28 mouse cellular contexts compared by ENCODE assay signal in genomic region chr7:25388916-25389315, GRCm38 (mm10). TPM values are rescaled to one million over a fixed set of nuclear protein-coding genes. Genes with fewer than 3 reads are reported as not detected.
A peak's percentile ranks its signal among the peaks of the same experiment; 100 is the strongest.
DNase-seq lines count a peak whose midpoint lies in the region; ATAC-seq lines count a peak whose summit lies in the region.
"Had no signal": no experiment of that assay in that cellular context is flagged by ENCODE, and none has a peak within 500 bp of the region (broad histone marks: within the 10 kb centered on the region; RNA-seq: fewer than 3 reads in every experiment).

No protein-coding gene starts in this region.

- H3K9me3 ChIP-seq in liver, embryonic 13.5 days (replicated peaks) = no peaks in the 10 kb centered on the region
- H3K9me3 ChIP-seq in liver, embryonic 12.5 days (replicated peaks) = no peaks in the 10 kb centered on the region
- no peaks in the 10 kb centered on the region for H3K9me3 ChIP-seq in heart, embryonic 16.5 days (replicated peaks; ENCODE audit: control insufficient read depth, low read length)
- H3K9me3 ChIP-seq: embryonic facial prominence, embryonic 13.5 days; G1E; limb, embryonic 10.5 days; midbrain, embryonic 13.5 days; neural tube, embryonic 12.5 days had no signal

- peak; percentile 8 for DNase-seq in cerebellum, adult 11-12 months
- DNase-seq in cerebellum, postnatal 10 days = no peak
- DNase-seq in heart, adult 8-10 months (ENCODE audit: low spot score) = peak; percentile 76
- DNase-seq in heart, postnatal 10 days = no peak
- DNase-seq in liver, embryonic 13.5 days = no peak
- DNase-seq in urinary bladder, postnatal 10 days (ENCODE audit: low spot score) = no peak
- DNase-seq: adrenal gland, postnatal 36 days; kidney, postnatal 14 days; lung, embryonic 14.5 days; spleen, adult 18-20 months; thymus, adult 18-20 months; thymus, postnatal 4 days had no signal

- WGBS in liver, embryonic 13.5 days (ENCODE audit: insufficient replicate concordance) = 80% methylated on average over 7 of the region's 7 CpGs
- 77% methylated on average over 7 of the region's 7 CpGs for WGBS in liver, embryonic 12.5 days (ENCODE audit: insufficient replicate concordance)
- 70% methylated on average over 7 of the region's 7 CpGs for WGBS in heart, embryonic 16.5 days

- H3K4me1 ChIP-seq in liver, embryonic 13.5 days (replicated peaks) = peaks cover 80% of the 10 kb centered on the region
- peaks cover 62% of the 10 kb centered on the region for H3K4me1 ChIP-seq in liver, embryonic 12.5 days
- H3K4me1 ChIP-seq in heart, embryonic 16.5 days (ENCODE audit: control insufficient read depth, insufficient read depth, low read length) = peaks cover 52% of the 10 kb centered on the region

- H3K4me3 ChIP-seq in liver, embryonic 13.5 days (replicated peaks) = no peak overlapping the region
- H3K4me3 ChIP-seq in liver, embryonic 12.5 days = no peak overlapping the region
- H3K4me3 ChIP-seq in heart, embryonic 16.5 days (ENCODE audit: low read length) = no peak overlapping the region
- H3K4me3 ChIP-seq: embryonic facial prominence, embryonic 13.5 days; limb, embryonic 10.5 days; midbrain, embryonic 13.5 days; neural tube, embryonic 12.5 days had no signal

- 0 out of 2 replicates have a peak overlapping the region, but pooled peaks have one; percentile 16 for H3K27ac ChIP-seq in liver, embryonic 13.5 days
- no peak overlapping the region for H3K27ac ChIP-seq in liver, embryonic 12.5 days
- H3K27ac ChIP-seq in heart, embryonic 16.5 days (ENCODE audit: low read length) = peak overlapping the region; percentile 53; the same call in 1 of the 2 replicates
- H3K27ac ChIP-seq: embryonic facial prominence, embryonic 13.5 days; limb, embryonic 10.5 days; midbrain, embryonic 13.5 days; neural tube, embryonic 12.5 days had no signal

- ATAC-seq in liver, embryonic 13.5 days (ENCODE audit: low read depth) = no peak
- no peak for ATAC-seq in liver, embryonic 12.5 days
- no peak for ATAC-seq in heart, embryonic 16.5 days (replicated peaks; ENCODE audit: extremely low read depth, insufficient read depth, low FRiP score)
- ATAC-seq: activated CD4-positive, CD25-positive, alpha-beta regulatory T cell, adult 4 months; forebrain, embryonic 14.5 days; hindbrain, postnatal 0 days; intestine, postnatal 0 days; midbrain, embryonic 13.5 days had no signal

- H3K9ac ChIP-seq in liver, embryonic 13.5 days = no peak overlapping the region
- H3K9ac ChIP-seq in liver, embryonic 12.5 days = no peak overlapping the region
- H3K9ac ChIP-seq in heart, embryonic 16.5 days (ENCODE audit: low read length) = no peak overlapping the region
- H3K9ac ChIP-seq: lung, embryonic 14.5 days; midbrain, embryonic 13.5 days; neural tube, embryonic 12.5 days had no signal

- intact Hi-C loops in heart, postnatal 10 days (cut with DNase I) = loop anchor here (5.0 kb wide), 1 partner anchor 147 kb away; no protein-coding TSS in a partner anchor

- H3K36me3 ChIP-seq in liver, embryonic 13.5 days = peaks cover 13% of the 10 kb centered on the region; the same call in 1 of the 2 replicates
- peaks cover 32% of the 10 kb centered on the region for H3K36me3 ChIP-seq in liver, embryonic 12.5 days
- peaks cover 14% of the 10 kb centered on the region; the same call in 1 of the 2 replicates for H3K36me3 ChIP-seq in heart, embryonic 16.5 days (ENCODE audit: control insufficient read depth, insufficient read depth)

- H3K4me2 ChIP-seq in liver, embryonic 13.5 days = no peak overlapping the region
- H3K4me2 ChIP-seq in liver, embryonic 12.5 days = no peak overlapping the region
- no peak overlapping the region for H3K4me2 ChIP-seq in heart, embryonic 16.5 days (ENCODE audit: low read depth, low read length)
- H3K4me2 ChIP-seq: embryonic facial prominence, embryonic 13.5 days; lung, embryonic 14.5 days; midbrain, embryonic 13.5 days; neural tube, embryonic 12.5 days had no signal

- H3K27me3 ChIP-seq in liver, embryonic 13.5 days = peaks cover 2% of the 10 kb centered on the region; the same call in 1 of the 2 replicates
- H3K27me3 ChIP-seq in liver, embryonic 12.5 days (replicated peaks) = 0 out of 2 replicates have a peak, but pooled peaks cover under 1% of the 10 kb centered on the region
- no peaks in the 10 kb centered on the region for H3K27me3 ChIP-seq in heart, embryonic 16.5 days (ENCODE audit: control insufficient read depth, insufficient read depth, low read length)
- H3K27me3 ChIP-seq: embryonic facial prominence, embryonic 13.5 days; neural tube, embryonic 12.5 days had no signal

RNA-seq across cellular contexts. Expression of gene Lipe, which starts 9.6 kb away (rescaled TPM):
- total RNA-seq in heart, adult 8-10 months (2022) = 10 to 100 TPM; 34.3 to 45.6 (median 40.1) TPM
- total RNA-seq in heart, postnatal 10 days (2021) = 10 to 100 TPM; 50.2 to 67.2 TPM
- 2.4 and 2.7 TPM in 2 replicates for polyA plus RNA-seq in liver, embryonic 13.5 days (2015; fragmentation: Nextera tagmentation; extraction: Ambion mirVana)
- polyA plus RNA-seq in liver, embryonic 12.5 days (2016; fragmentation: Nextera tagmentation; extraction: Ambion mirVana) = 2.9 and 3.3 TPM in 2 replicates
- polyA plus RNA-seq in heart, embryonic 16.5 days (2015; fragmentation: Nextera tagmentation; extraction: Ambion mirVana) = 8.3 and 8.6 TPM in 2 replicates

RNA-seq across cellular contexts. Expression of gene Cnfn, which starts 19.4 kb away (rescaled TPM):
- total RNA-seq in heart, adult 8-10 months (2022) = not detected
- not detected for total RNA-seq in heart, postnatal 10 days (2021)
- 0.15 TPM in 1 of 2 replicates, not detected in the other for polyA plus RNA-seq in liver, embryonic 13.5 days (2015; fragmentation: Nextera tagmentation; extraction: Ambion mirVana)
- not detected in 2 replicates for polyA plus RNA-seq in liver, embryonic 12.5 days (2016; fragmentation: Nextera tagmentation; extraction: Ambion mirVana)
- polyA plus RNA-seq in heart, embryonic 16.5 days (2015; fragmentation: Nextera tagmentation; extraction: Ambion mirVana) = 0.74 and 0.87 TPM in 2 replicates
- total RNA-seq: adrenal gland, postnatal 36 days; G1E; gastrocnemius, postnatal 4 days; hematopoietic stem cell, adult 5-6 weeks; hindbrain, postnatal 0 days; left cerebral cortex, adult 8-10 months; liver, adult 2 months had no signal
- polyA plus RNA-seq: activated CD4-positive, CD25-positive, alpha-beta regulatory T cell, adult 4 months; forebrain, embryonic 14.5 days; G1E; limb, embryonic 10.5 days; liver, adult 2 months; lung, embryonic 14.5 days; neural tube, embryonic 12.5 days had no signal

RNA-seq across cellular contexts. Expression of gene Cxcl17, which starts 23.8 kb away (rescaled TPM):
- total RNA-seq in heart, adult 8-10 months (2022) = not detected
- total RNA-seq in heart, postnatal 10 days (2021) = not detected
- not detected in 2 replicates for polyA plus RNA-seq in liver, embryonic 13.5 days (2015; fragmentation: Nextera tagmentation; extraction: Ambion mirVana)
- polyA plus RNA-seq in liver, embryonic 12.5 days (2016; fragmentation: Nextera tagmentation; extraction: Ambion mirVana) = 0.30 TPM in 1 of 2 replicates, not detected in the other
- polyA plus RNA-seq in heart, embryonic 16.5 days (2015; fragmentation: Nextera tagmentation; extraction: Ambion mirVana) = 0.38 and 0.41 TPM in 2 replicates
- total RNA-seq: adrenal gland, postnatal 36 days; G1E; gastrocnemius, postnatal 4 days; hematopoietic stem cell, adult 5-6 weeks; hindbrain, postnatal 0 days; layer of hippocampus, adult 8-10 months; left cerebral cortex, adult 8-10 months; liver, adult 2 months had no signal
- polyA plus RNA-seq: activated CD4-positive, CD25-positive, alpha-beta regulatory T cell, adult 4 months; embryonic facial prominence, embryonic 13.5 days; forebrain, embryonic 14.5 days; G1E; liver, adult 2 months; lung, embryonic 14.5 days had no signal

Comparison
In these comparisons a context has a peak if more than half of its experiments do, and no peak if none do; other contexts are left out.
1. DNase-seq: peak in cerebellum, adult 11-12 months (single experiment) and heart, adult 8-10 months (single experiment); none in cerebellum, postnatal 10 days (0 of 2), heart, postnatal 10 days (0 of 2), liver, embryonic 13.5 days (single experiment) and urinary bladder, postnatal 10 days (single experiment).